Mouse (Mus musculus) hindbrain, embryonic 13.5 days (tissue): Measurements from ENCODE around the gene Gucy2e. TPM values are rescaled to one million over a fixed set of nuclear protein-coding genes. Genes with fewer than 3 reads are reported as not detected.

Source experiments
- ATAC-seq: fragments of 200-750 bp; cut with Nextera tagmentation; 2 replicates; pipeline ENCODE4 v1.8.0; 2017; ENCODE audit warnings: moderate TSS enrichment; ENCODE audit not compliant: low FRiP score
- H3K27ac ChIP-seq: fragments of 300-500 bp; sonication (generic); 2 replicates; pipeline ENCODE4 v1.5.1; 2015; ENCODE audit warnings: inconsistent platforms, mild to moderate bottlenecking, moderate library complexity
- H3K27me3 ChIP-seq: fragments of 300-500 bp; sonication (generic); 2 replicates; pipeline ENCODE4 v1.6.1; 2015; ENCODE audit warnings: mild to moderate bottlenecking, inconsistent platforms
- H3K36me3 ChIP-seq: fragments of 300-500 bp; sonication (generic); 2 replicates; pipeline ENCODE4 v1.6.1; 2015; ENCODE audit warnings: mild to moderate bottlenecking, inconsistent platforms
- H3K4me1 ChIP-seq: fragments of 300-500 bp; sonication (generic); replicated peaks from 2 replicates; pipeline ENCODE4 v1.6.1; 2015; ENCODE audit warnings: inconsistent platforms
- H3K4me2 ChIP-seq: fragments of 300-500 bp; sonication (generic); 2 replicates; pipeline ENCODE4 v1.6.1; 2015; ENCODE audit warnings: inconsistent platforms, mild to moderate bottlenecking, moderate library complexity
- H3K4me3 ChIP-seq: fragments of 300-500 bp; sonication (generic); 2 replicates; pipeline ENCODE4 v1.5.1; 2015; ENCODE audit warnings: mild to moderate bottlenecking, inconsistent platforms
- H3K9ac ChIP-seq: fragments of 300-500 bp; sonication (generic); 2 replicates; pipeline ENCODE4 v1.6.1; 2015; ENCODE audit warnings: mild to moderate bottlenecking, inconsistent platforms
- H3K9me3 ChIP-seq: fragments of 300-500 bp; sonication (generic); 2 replicates; pipeline ENCODE4 v1.6.1; 2016; ENCODE audit warnings: inconsistent platforms
- WGBS: fragments of 180-500 bp; shearing (Covaris S2); methylation state at CpG from one replicate; pipeline ENCODE4 v1.1.7; 2015; 5-methylcytosine and 5-hydroxymethylcytosine counted together
- polyA plus RNA-seq: library from polyadenylated mRNA; unstranded; fragments of >200 nt; fragmentation: Nextera tagmentation; extraction: Ambion mirVana; gene quantifications from 2 replicates; pipeline ENCODE4 v1.2.1, GENCODE M21; 2015

Gene Gucy2e
- polyA plus RNA-seq, 1 experiment from 2014 or later, result 0.21 TPM

- 0 out of 2 replicates have a peak, but pooled peaks cover 4% of the 10 kb centered on the region for H3K27me3 ChIP-seq
- 46% methylated on average over 4 of the region's 4 CpGs for WGBS
- ATAC-seq, result no peak
- H3K9me3 ChIP-seq, result no peaks in the 10 kb centered on the region
- H3K4me1 ChIP-seq, result no peaks in the 10 kb centered on the region
- no peak overlapping the region for H3K9ac ChIP-seq
- H3K27ac ChIP-seq, result no peak overlapping the region
- H3K4me3 ChIP-seq, result no peak overlapping the region
- no peak overlapping the region for H3K4me2 ChIP-seq
- H3K36me3 ChIP-seq, result no peaks in the 10 kb centered on the region
Measured at GRCm38 (mm10) chr11:69257807-69258206, 21.0 kb upstream of the Gucy2e start.

- Histone ChIP-seq H3K36me3 (no peaks in the 10 kb centered on the region), H3K9me3 (no peaks in the 10 kb centered on the region), H3K27me3 (0 out of 2 replicates have a peak, but pooled peaks cover 4% of the 10 kb centered on the region), H3K4me2 (no peak overlapping the region), H3K4me1 (no peaks in the 10 kb centered on the region), H3K4me3 (no peak overlapping the region), H3K27ac (no peak overlapping the region), H3K9ac (peak overlapping the region; percentile 49; the same call in 1 of the 2 replicates)
- 53% methylated on average over 2 of the region's 2 CpGs for WGBS
- ATAC-seq, result no peak
Measured at GRCm38 (mm10) chr11:69257072-69257471, 20.2 kb upstream of the Gucy2e start.

- no peak for ATAC-seq
- Histone ChIP-seq H3K36me3 (no peaks in the 10 kb centered on the region), H3K27ac (no peak overlapping the region), H3K9me3 (no peaks in the 10 kb centered on the region), H3K4me1 (no peaks in the 10 kb centered on the region), H3K4me3 (no peak overlapping the region), H3K4me2 (no peak overlapping the region), H3K9ac (no peak overlapping the region), H3K27me3 (0 out of 2 replicates have a peak, but pooled peaks cover 4% of the 10 kb centered on the region)
- 73% methylated on average over 5 of the region's 5 CpGs for WGBS
Measured at GRCm38 (mm10) chr11:69254808-69255207, 18.0 kb upstream of the Gucy2e start.

GRCm38 (mm10) chr11:69253131-69253530, 16.3 kb upstream of the Gucy2e start:
- Histone ChIP-seq H3K9me3 (no peaks in the 10 kb centered on the region), H3K4me3 (no peak overlapping the region), H3K27ac (no peak overlapping the region), H3K4me1 (no peaks in the 10 kb centered on the region), H3K27me3 (0 out of 2 replicates have a peak, but pooled peaks cover 4% of the 10 kb centered on the region), H3K9ac (no peak overlapping the region), H3K36me3 (no peaks in the 10 kb centered on the region), H3K4me2 (no peak overlapping the region)
- ATAC-seq, result no peak
- 47% methylated on average over 9 of the region's 9 CpGs for WGBS

- Histone ChIP-seq H3K36me3 (no peaks in the 10 kb centered on the region), H3K4me2 (no peak overlapping the region), H3K4me3 (no peak overlapping the region), H3K27me3 (0 out of 2 replicates have a peak, but pooled peaks cover 4% of the 10 kb centered on the region), H3K9me3 (no peaks in the 10 kb centered on the region), H3K27ac (no peak overlapping the region), H3K4me1 (no peaks in the 10 kb centered on the region), H3K9ac (no peak overlapping the region)
- WGBS, result 92% methylated on average over 7 of the region's 7 CpGs
- ATAC-seq, result no peak
Measured at GRCm38 (mm10) chr11:69251953-69252352, 15.1 kb upstream of the Gucy2e start.

GRCm38 (mm10) chr11:69251135-69251842, 14.5 kb upstream of the Gucy2e start:
- H3K9ac ChIP-seq, result no peak overlapping the region
- no peaks in the 10 kb centered on the region for H3K9me3 ChIP-seq
- H3K4me2 ChIP-seq, result no peak overlapping the region
- H3K4me3 ChIP-seq, result no peak overlapping the region
- no peaks in the 10 kb centered on the region for H3K4me1 ChIP-seq
- WGBS, result 61% methylated on average over 14 of the region's 14 CpGs
- no peaks in the 10 kb centered on the region for H3K27me3 ChIP-seq
- ATAC-seq, result no peak
- H3K27ac ChIP-seq, result no peak overlapping the region
- no peaks in the 10 kb centered on the region for H3K36me3 ChIP-seq

- Histone ChIP-seq H3K9ac (no peak overlapping the region), H3K36me3 (no peaks in the 10 kb centered on the region), H3K27ac (no peak overlapping the region), H3K4me1 (no peaks in the 10 kb centered on the region), H3K4me3 (no peak overlapping the region), H3K4me2 (no peak overlapping the region), H3K9me3 (no peaks in the 10 kb centered on the region), H3K27me3 (no peaks in the 10 kb centered on the region)
- ATAC-seq, result no peak
- 81% methylated on average over 5 of the region's 5 CpGs for WGBS
Measured at GRCm38 (mm10) chr11:69250106-69250505, 13.3 kb upstream of the Gucy2e start.

GRCm38 (mm10) chr11:69249131-69249530, 12.3 kb upstream of the Gucy2e start:
- ATAC-seq, result no peak
- 82% methylated on average over 3 of the region's 3 CpGs for WGBS
- no peak overlapping the region for H3K4me2 ChIP-seq
- no peak overlapping the region for H3K4me3 ChIP-seq
- H3K9me3 ChIP-seq, result no peaks in the 10 kb centered on the region
- H3K9ac ChIP-seq, result no peak overlapping the region
- no peaks in the 10 kb centered on the region for H3K36me3 ChIP-seq
- no peaks in the 10 kb centered on the region for H3K27me3 ChIP-seq
- no peak overlapping the region for H3K27ac ChIP-seq
- no peaks in the 10 kb centered on the region for H3K4me1 ChIP-seq

GRCm38 (mm10) chr11:69245643-69246042, 8.8 kb upstream of the Gucy2e start:
- no peaks in the 10 kb centered on the region for H3K4me1 ChIP-seq
- H3K9ac ChIP-seq, result no peak overlapping the region
- H3K4me2 ChIP-seq, result no peak overlapping the region
- WGBS, result 43% methylated on average over 2 of the region's 2 CpGs
- no peak overlapping the region for H3K27ac ChIP-seq
- H3K9me3 ChIP-seq, result no peaks in the 10 kb centered on the region
- H3K27me3 ChIP-seq, result no peaks in the 10 kb centered on the region
- H3K4me3 ChIP-seq, result no peak overlapping the region
- no peaks in the 10 kb centered on the region for H3K36me3 ChIP-seq
- ATAC-seq, result no peak

GRCm38 (mm10) chr11:69244911-69245310, 8.1 kb upstream of the Gucy2e start:
- no peak overlapping the region for H3K9ac ChIP-seq
- H3K27ac ChIP-seq, result no peak overlapping the region
- no peaks in the 10 kb centered on the region for H3K36me3 ChIP-seq
- no peaks in the 10 kb centered on the region for H3K27me3 ChIP-seq
- H3K9me3 ChIP-seq, result no peaks in the 10 kb centered on the region
- H3K4me3 ChIP-seq, result no peak overlapping the region
- no peaks in the 10 kb centered on the region for H3K4me1 ChIP-seq
- H3K4me2 ChIP-seq, result no peak overlapping the region
- 37% methylated on average over 2 of the region's 2 CpGs for WGBS
- no peak for ATAC-seq

- peak overlapping the region; percentile 79 for H3K27ac ChIP-seq
- H3K36me3 ChIP-seq, result no peaks in the 10 kb centered on the region
- 3% methylated on average over 51 of the region's 51 CpGs for WGBS
- H3K9me3 ChIP-seq, result no peaks in the 10 kb centered on the region
- H3K9ac ChIP-seq, result peak overlapping the region; percentile 73
- peak overlapping the region; percentile 78 for H3K4me2 ChIP-seq
- peak overlapping the region; percentile 48 for H3K4me3 ChIP-seq
- peaks cover 21% of the 10 kb centered on the region for H3K4me1 ChIP-seq
- H3K27me3 ChIP-seq, result peaks cover 51% of the 10 kb centered on the region
- no peak for ATAC-seq
Measured at GRCm38 (mm10) chr11:69236061-69236925, 543 bp downstream of the Gucy2e start.

- Histone ChIP-seq H3K36me3 (no peaks in the 10 kb centered on the region), H3K9me3 (no peaks in the 10 kb centered on the region), H3K27ac (peak overlapping the region; percentile 79), H3K4me1 (peaks cover 21% of the 10 kb centered on the region), H3K4me2 (peak overlapping the region; percentile 78), H3K4me3 (peak overlapping the region; percentile 48), H3K9ac (peak overlapping the region; percentile 73), H3K27me3 (peaks cover 52% of the 10 kb centered on the region)
- WGBS, result 1% methylated on average over 32 of the region's 33 CpGs
- ATAC-seq, result peak; percentile 93
Measured at GRCm38 (mm10) chr11:69235285-69236060, 1.4 kb downstream of the Gucy2e start.
